Mouse (Mus musculus): ENCODE results near the gene Arglu1.

The Arglu1 gene

DNA sequence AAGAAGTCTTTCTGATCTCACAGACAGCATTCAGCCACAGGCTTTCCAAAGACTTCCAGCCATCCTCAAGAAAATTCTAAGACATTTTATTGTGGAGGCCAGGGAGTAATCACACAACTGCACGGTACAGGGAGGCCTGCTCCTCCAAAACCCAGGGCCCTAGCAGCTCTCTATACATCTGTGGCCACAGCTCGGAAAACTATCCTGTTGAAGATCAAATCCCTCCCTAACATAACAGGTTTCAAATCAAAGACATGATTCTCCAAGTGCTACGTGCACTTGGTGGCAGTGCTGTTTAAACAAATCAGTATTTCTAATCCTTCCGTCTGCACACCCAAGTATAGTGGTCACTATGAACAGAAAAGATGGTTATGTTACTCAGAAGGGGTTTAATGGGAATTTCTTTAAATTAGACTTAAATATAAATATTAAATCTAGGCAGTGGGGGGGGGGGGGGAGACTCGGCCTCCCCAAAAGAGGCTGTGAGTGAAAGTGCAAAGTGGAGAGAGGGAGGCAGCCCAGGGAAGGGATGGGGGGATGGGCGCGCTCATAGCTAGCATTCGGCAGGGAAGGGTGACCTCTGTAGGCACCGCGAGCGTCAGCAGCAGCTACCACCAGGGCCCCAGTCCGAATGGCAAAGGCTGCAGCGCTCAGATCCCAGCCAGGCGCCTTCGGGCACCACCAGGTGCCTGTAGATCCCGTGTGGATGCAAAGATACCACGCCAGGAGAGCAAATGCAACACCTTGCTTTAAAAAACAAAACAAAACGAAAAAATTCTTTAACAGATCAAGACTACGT is 31.7 kb downstream of the Arglu1 start:
- peak; percentile 91 for DNase-seq

DNA sequence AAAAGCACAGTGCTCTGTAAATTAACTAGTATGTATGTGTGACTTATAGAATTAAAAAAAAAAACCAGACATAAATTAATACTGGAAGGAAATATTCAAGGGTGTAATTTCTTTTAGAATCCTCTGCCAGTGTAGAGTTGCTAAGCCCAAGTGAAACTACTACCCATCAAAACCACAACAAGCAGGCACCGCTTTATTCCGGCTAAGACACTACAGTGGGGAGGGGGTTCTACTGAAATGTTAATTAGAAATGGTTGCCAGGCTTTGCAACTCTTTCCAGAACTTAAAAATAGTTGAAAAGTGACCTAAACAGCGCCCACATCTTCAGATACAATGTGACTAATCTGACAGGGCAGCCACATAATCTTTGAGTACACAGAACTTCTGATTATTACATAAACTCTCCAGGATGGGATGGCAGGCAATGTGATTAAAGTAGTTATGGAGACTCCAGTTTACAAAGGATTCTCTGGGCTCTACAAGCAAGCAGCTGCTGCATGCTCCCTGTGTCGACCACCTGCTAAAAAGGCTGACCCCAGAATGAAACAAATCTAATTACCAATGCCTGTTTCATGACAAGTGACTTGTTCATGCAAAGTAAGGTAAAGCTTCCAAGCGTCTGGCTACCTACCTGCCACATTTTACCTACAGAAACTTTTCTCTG is 32.5 kb downstream of the Arglu1 start:
- peak; percentile 60 for DNase-seq

DNA sequence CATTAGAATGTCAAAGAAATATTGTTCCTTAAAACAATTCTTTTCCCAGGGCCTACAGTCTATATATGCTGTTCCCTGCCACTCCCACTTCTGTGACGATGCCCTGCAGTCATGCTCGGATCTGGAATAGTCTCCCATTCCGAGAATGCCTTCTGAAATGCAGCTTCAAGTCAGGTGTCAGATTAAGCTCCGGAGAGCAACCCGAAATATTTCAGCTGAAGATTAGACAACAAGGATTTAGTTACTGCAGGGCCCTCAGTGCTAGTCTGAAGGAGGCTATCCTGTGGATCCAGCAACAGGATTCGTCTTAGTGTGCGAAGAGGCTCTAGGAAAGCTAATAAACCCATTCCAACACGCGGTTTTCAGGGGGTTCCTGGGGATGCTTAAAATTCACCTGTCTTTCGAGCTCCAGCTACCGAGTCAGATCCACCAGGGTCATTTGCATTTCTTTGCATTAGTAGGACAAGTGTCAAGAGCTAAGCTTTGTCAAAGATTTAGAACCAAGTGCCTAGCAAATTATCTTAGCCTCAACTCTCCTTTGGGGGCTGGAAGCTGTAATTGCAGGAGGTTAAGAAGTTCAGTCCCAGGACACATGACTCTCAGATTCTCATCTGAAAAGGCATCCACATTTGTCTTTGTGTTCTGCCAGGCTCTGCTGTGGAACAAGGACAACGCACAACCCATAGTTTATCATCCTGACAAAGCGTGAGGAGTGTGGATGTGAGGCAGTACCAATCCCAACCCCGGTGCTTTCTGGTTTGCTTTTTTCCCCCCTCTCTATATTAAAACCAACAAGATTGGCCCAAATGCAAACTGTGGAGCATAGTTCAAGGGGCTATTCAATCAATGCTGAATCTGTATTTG is 33.5 kb downstream of the Arglu1 start:
- DNase-seq = peak; percentile 38

DNA sequence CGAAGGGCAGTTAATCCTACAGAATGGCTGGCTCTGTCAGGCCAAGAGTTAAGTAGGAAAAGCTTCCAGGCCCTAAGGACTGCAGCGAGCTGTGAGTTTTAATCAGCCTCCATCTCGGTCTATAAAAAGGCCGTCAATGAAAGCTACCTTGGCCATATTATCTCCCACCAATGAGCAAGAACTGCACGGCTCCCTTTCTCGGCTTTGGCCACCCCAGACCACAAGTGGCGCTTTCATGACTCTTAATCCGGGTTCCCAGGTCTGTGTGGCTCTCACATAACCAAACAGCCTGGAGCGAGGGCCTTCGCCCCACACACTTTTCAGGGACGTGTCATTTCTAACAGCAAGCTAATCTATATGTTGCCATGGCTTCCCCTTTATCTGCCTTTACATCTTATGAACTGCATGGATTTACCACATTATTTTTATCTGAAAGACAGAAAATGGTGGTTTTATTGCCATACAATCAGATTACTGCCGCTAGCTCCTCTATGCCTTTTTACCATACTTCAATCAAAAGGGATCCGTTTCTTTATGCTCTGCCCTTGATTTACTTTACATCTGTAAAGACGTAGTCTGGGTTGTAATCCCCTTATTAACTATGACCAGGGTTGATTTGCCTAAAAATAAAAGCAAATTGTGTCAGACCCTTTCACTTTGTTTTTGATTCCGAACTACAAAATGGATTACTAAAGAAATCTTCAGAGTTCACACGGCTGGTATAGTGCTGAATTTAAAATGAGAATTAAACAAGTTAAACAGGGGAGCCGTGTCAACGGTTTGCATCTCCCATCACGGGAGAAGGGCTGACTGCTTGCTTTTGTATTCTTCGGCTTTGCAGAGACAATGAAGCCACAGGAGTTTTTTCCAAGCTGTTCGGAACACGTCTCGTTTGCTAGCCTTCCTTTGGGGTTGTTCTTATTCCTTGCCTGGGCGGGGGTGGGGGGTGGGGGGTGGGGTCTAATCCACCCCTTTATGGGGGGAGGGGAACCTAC is 34.7 kb downstream of the Arglu1 start:
- peak; percentile 45 for DNase-seq

DNA sequence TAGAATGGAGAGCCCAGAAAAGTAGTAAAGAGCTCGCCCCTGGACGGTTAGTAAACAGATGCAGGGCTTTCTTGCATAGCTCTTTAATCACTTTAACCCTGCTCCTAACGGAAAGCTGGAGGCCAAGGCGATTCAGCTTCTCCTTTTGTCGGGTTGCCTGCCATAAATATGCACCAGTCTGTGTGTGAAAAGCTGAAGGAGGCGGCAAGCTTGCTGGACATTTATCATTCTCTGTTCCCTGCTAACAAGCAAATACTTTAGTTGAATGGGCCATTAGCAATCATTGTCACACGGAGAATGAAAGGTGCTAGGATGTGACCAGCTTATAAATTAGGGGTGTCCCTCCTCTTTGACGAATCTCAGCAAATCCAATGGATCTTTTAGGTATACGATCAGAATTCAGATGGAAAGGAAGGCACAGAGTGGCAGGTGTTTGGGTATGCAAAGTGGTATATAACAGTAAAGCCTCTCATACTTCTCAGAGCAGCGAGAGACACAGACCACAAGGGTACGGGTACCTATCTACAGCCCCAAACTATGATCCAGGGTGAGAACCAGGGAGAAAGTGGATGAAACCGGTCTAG is 36.3 kb downstream of the Arglu1 start:
- DNase-seq = no peak

DNA sequence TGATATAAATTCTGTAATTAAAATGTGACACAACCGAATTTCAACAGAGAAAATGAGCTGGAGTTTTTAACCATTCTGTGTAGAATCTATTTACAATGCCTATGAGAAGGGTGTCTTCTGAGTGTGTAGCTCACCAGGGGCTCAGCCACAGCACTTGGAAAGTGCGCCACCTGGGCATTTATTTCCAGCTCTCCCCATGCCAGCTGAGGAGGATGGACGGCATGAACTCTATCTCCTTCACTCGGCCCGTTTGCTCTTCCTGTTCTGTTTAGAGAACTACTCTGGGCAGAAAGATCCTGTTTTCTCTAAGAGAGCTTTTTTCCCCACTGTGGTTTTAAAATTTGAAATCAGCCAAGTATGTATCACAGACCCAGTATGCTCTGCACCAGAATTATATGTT is 37.0 kb downstream of the Arglu1 start:
- DNase-seq = no peak

DNA sequence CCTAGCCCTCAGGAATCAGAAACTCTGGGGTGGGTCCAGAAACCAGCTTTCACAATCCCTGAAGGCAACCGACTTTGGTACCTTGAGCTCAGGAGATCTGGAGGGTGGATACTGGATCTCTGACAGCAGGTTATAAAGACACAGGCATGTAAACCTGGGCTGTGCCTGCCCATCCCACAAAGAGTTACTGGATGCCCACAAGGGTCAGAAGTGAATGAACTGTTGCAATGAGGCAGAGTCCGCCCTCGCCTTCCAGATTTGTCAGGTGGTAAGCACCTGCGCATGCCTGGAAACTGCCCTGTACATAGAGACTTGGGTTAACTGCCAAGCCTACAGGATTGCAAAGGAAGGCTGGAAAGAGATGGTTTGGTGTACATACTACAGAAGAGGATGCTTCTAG is 37.9 kb downstream of the Arglu1 start:
- no peak for DNase-seq

DNA sequence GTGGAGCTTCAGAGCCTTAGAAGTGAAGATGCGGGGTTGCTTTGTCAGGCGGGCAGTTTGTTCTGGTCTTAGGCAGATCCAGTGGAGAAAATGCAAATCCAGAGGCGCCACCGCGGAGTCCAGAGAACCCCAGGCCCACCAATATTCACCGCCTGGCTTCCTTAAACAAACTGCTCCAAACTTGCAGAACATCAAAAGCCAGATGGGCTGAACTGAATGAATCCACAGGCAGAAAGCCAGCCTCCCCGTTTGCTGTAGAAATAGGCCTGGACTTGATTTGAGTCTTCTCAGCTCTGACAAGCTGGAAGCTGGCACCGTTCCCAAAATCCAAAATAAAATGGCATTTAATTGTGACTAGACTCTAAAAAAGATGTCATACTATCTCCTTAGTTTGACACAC is 40.4 kb downstream of the Arglu1 start:
- DNase-seq = peak; percentile 52

DNA sequence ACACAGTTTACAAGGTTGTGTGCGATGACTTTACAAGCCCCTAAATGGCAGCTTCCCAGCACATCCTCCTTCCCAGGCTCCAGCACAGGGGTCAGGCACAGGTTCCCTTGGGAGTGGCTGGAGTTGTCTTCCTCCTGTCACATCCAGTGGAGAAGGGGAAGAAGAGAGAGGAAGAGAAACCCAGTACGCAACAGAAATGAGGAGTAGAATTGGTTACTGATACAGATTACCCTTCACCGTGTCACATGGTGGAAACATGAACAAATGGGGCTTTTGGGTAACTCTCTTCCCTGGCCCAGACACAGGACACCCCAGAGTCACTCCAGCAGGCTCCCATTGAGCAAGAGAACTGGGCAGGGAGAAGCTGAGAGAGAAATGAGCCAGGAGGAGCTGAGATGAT is 40.8 kb downstream of the Arglu1 start:
- no peak for DNase-seq

DNA sequence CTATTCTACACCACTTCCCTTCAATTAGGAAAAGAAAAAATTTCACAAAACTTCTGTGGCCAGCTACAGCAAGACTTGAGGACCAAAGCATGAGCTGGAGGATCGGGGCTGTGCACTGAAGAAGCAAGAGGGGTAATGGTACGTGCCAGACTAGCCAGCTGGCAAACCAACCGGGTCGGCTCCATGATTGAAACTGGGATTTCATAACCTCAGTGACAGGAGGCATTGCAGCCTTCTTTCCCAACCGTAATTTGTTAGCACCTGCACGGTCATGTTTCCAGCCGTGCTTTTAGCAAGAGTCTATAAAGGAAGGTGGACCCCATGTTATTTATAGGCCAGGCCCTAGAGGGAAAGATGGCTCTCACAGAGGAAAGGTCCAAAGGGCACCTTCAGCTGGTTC is 41.6 kb downstream of the Arglu1 start:
- DNase-seq = no peak

DNA sequence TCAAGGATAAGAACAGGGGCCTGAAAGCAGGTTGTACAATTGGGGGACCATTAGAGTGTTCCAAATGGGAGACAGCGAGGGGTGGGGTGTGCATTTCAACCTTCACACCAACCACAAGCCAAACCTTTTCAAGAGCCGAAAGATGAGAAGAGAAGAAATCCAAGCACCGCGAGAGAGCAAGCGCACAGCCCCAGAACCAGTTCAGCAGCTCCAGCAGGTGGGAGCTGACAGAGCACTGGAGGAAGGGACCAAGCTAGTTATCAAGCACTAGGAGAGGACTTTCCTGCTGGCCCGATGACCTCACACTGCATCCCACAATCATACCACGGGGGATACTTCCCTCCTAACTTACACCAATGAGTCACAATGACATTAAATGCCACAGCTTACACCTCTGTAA is 42.5 kb downstream of the Arglu1 start:
- no peak for DNase-seq

DNA sequence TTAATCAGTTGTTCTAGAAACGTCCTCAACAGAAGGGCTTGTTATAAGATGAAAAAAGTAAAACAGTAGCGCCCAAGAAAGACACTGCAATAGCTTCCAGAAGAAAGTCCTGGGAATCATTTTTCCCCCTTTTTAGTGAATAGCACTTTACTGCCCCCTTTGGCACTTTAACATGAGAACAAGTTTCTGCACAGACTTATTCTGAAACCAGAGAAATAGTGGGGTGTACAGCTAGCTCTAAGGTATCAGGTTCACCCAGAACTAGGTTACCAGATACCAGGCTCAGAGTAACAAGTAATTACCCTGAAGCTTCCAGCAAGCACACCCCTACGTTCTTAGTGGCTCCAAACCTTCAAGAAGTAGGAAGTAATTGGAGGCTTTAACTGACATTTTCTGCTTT is 43.0 kb downstream of the Arglu1 start:
- DNase-seq = no peak

DNA sequence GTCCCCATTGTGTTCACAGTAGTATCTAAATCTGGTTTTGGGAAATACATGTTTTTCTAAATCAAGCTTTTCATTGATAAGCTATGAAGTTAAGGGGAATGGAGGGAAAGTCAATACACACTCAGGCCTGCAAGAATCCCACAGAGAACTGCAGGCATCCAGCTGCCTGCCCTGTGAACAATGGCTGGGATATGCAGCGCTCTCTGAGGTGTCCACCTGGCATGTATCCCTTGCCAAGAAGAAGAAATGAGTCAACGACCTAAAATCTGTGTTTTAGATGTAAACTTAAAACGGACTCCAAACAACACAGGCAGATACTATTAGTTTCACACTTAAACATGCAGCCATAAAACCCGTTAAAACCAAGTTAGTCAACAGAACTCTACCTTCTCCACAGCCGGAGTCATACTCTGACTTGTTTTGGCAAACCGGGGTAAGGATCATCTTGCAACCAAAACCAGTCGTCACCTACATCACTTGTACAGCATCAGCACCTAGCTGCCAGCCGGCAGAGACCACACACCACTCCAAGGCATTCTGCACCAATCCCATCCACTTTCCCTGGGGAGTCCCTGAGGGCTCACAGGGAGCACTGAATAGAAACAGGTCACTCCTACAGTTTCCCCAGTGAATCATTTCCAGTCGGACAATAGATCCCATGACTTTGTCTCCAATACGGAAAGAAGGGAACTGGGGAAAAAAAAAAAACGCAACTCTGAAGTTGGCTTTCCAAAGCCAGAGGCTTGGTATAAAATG is 46.0 kb downstream of the Arglu1 start:
- DNase-seq = no peak

DNA sequence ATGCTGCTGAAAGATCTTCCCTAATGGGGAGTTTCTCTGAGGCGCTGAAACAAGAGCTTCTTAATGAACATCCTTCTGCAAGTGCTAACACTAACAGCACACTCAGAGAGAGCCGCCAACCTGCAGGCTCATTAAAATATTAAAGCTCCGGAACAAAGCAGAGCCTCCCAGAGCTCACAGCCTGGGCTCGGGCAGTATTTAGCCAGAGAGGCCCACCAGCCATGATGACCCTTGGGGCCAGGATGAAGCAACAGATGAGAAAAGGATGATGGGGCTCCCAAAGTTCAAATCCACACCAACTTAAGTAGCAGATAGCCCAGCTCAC is 50.1 kb downstream of the Arglu1 start:
- DNase-seq = peak; percentile 90

DNA sequence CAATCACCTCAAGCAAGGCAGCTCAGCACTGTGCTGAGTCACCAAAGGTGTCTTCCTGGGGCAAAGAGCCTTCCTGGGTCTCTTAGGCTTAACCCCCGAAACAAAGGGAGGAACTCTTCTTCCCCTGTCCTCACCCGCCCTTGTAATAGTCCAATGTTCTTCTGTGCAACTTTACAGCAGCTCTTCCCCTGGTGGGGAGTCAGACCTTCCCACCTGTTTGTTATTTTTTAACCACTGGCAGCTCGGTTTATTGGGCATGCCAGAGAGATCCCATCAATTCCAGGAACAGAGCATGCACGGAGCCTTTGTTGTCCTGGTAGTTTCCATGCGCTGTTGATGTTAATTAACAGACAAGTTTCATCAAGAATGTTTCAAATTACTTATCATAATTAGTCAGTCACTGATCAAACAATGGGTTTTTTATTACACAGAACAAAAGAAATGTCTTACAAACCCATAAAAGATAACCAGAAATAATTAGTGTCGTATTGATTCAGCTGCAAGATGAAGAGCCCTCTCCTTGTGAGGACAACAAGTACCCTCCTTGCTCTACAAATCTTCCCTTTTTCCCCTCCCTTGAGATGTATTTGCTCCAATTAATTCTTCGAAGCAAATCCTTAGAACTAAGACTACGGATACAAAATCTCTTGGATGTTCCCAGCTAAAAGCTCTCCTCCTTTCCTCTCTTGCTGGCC is 50.6 kb downstream of the Arglu1 start:
- DNase-seq = peak; percentile 91

DNA sequence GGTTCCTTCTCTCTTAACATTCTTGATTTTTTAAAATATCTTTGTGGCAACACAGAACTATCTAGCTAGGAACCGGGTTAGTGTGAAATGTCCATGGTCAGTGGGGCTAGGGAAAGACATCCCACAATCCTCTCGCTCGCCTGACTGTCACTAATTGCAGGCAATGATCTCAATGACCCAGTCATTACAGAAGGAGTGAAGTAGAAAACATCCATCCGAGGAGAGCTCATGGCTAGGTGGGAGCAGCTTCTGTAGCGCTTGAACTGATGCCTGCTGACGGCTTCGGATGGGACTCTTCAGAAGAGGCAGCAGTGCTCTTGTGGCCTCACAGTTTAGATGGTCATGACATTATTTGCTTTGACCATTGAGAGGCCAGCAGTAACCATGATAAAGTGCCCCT is 58.9 kb downstream of the Arglu1 start:
- peak; percentile 37 for DNase-seq

DNA sequence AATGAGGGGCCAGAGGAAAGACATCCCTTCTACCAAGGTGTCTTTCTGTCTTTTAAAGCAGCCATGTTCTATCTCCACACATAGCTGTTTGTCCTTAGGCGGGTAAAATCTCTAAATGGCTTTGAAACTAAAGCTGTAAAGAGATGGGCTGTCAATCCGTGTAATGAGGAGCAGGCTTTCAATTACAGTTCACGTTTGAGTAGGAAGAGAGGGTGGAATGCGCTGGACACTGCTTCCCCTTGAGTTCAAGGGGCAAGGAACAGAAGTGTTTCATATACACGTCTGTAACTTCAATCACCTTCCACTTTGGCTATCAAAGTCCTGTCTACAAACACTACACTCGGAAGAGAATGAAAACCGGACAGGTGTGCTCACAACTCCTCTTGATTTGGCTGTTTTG is 66.3 kb downstream of the Arglu1 start:
- no peak for DNase-seq

DNA sequence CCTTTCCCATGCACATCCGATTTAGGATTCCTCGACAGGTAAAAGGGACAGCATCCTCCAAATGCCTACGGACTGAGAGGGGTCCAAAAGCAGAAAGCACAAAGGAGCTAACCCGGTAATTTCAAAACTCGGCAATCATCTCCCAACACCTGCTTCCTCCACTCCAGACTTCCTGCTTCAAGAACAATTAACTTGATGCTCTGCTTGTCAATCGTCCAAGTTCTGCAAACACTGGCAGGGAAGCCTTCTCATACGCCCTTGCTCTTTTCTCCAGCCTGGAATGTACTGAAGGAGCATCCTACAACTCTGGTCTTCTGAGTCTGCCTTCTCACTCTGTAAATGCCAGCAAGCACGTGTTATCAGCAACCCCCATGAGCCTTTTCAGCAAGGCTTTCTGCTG is 66.8 kb downstream of the Arglu1 start:
- DNase-seq = peak; percentile 49

DNA sequence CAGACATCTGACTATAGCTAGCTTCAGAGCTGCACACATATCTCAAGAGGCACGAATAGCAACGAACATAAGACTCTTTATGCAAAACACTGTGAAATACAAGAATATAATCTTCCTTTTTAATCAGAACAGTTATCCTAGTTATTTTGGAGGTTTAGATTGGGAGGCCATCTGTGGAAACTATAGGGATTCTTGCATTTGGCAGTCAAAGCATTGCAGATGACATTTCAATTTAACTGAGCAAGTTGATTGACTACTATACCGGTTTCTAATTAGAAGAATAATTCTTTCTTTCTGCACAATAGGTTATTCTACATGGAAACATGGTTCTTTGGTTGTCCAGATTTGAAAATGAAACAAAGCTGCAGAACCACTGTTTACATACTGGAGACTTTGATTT is 67.8 kb downstream of the Arglu1 start:
- no peak for DNase-seq

DNA sequence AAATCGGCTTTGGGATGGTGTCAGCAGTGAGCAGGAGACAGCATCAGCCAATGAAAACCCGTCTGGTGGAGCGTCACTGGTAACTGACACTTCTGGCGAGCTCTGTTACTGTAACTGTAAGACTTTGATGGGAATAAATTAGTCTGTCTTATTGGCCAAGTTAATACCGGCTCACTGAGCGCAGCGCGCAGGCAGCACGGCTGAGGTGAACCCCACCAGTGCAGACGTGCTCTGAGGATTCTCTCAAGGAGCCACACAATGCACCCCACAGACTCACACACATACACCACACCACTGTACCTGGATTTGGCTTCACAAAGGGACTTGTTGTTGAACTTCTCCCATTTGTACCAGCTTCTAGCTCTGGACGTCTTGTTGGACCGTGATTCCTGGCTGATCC is 68.3 kb downstream of the Arglu1 start:
- peak; percentile 53 for DNase-seq

Measured in retina, postnatal 1 day (tissue).